Mouse (Mus musculus): ENCODE measurements around the gene Ostm1. TPM values are rescaled to one million over a fixed set of nuclear protein-coding genes. Genes with fewer than 3 reads are reported as not detected.

The Ostm1 gene
- total RNA-seq, 2 experiments from 2014 or later, result 51.7 to 53.7 TPM

GRCm38 (mm10) chr10:42723275-42724232 is 139.9 kb downstream of the Ostm1 start:
- no peak for DNase-seq (ENCODE audit: low spot score in 2 of 2)

GRCm38 (mm10) chr10:42729607-42730006 is 146.0 kb downstream of the Ostm1 start:
- DNase-seq (ENCODE audit: low spot score in 2 of 2), result no peak

GRCm38 (mm10) chr10:42734546-42735060 is 151.0 kb downstream of the Ostm1 start:
- DNase-seq (ENCODE audit: low spot score in 2 of 2), result peak; percentile 12 to 31

- no peak for DNase-seq (ENCODE audit: low spot score in 2 of 2)
Measured at GRCm38 (mm10) chr10:42751813-42752212, 168.2 kb downstream of the Ostm1 start.

Other genes with a start within 250 kb of the Ostm1 start
- gene Afg1l, start 105.3 kb upstream of the Ostm1 start, total RNA-seq (2021), result 10 to 100 TPM; 11.9 to 12.0 TPM
- 100 to 1,000 TPM; 197 to 203 TPM for gene Snx3, start 81.8 kb upstream of the Ostm1 start, total RNA-seq (2021)
- 10 to 100 TPM; 13.9 to 14.1 TPM for gene Nr2e1, start 190 bp upstream of the Ostm1 start, total RNA-seq (2021)
- 10 to 100 TPM; 51.3 to 51.7 TPM for gene Sec63, start 177.7 kb downstream of the Ostm1 start, total RNA-seq (2021)